Mouse (Mus musculus) G1E (cell line): ENCODE measurements around the gene Fscn2.

Source experiments
- CTCF ChIP-seq: IDR thresholded peaks from 2 replicates; pipeline ENCODE4 v1.5.1; 2012; ENCODE audit warnings: low read depth, low read length, inconsistent platforms, mixed read lengths
- GATA1 ChIP-seq: IDR thresholded peaks from 2 replicates; pipeline ENCODE4 v1.6.1; 2012; ENCODE audit warnings: borderline replicate concordance, low read length, inconsistent platforms, mixed read lengths

GRCm38 (mm10) chr11:120406445-120406844, 45.1 kb downstream of the Fscn2 start:
- no peak for TF ChIP-seq CTCF
- no peak for TF ChIP-seq GATA1
